Mouse (Mus musculus) urinary bladder, postnatal 25 days (tissue): ENCODE data around the gene Cracr2b.

Experiments used
- DNase-seq: peaks from one replicate; pipeline ENCODE4 v3.0.0; 2022; ENCODE audit warnings: low spot score

The Cracr2b gene

DNA sequence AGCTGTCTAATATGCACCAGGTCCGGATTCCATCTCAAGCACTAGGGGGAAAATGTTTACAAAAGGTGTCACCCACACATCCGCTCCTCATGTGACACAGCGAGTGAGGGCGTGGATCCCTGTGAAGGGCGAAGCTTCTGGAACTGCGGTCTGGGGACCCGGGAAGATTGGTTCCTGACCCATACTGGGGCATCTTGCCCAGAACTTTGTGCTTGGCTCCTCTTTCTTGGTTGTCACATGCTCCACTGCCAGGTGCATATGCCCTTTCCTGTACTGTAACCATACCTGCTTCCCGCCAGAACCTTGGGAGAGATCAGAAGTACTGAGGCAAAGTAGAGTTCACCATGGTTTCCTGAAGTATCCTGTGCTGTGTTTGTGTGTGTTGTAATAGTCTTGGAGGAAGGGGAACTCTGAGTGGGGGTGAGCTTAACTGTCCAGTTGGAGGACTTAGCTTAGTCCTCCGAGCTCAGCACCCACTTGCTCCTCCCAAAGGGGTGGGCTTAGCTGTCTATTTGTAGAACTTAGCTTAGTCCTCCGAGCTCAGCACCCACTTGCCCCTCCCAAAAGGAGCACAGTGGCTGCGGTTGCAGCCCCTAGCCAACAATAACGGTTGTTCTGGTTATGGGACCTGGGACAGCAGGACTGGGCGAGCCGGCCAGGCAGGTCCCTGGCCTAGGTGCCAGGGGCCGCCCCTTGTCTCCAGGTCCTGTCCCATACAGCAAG, at the start of gene Cracr2b:
Cracr2b (plus strand) TSS at position 704 of the 723 bp plus-strand sequence.
- no peak for DNase-seq

DNA sequence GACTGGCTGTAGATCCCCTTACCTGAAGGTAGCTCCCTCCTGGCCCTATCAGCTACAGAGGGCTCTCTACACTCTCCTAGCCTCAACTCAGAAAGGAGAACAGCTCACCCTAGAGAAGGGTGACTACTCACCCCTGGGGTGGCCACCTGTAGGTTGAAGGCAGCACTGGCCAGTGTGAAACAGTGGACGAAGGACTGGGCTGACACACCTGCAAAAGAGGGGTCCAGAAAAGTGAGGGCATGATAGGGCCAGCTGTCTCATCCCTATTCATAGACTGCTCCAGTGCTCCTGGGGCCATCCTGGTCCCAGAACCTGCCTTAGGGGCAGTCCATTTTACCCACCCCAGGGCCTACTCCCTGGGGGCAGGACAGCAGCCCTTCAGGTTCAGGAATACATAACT, 49.2 kb upstream of the Cracr2b start:
- DNase-seq: no peak

DNA sequence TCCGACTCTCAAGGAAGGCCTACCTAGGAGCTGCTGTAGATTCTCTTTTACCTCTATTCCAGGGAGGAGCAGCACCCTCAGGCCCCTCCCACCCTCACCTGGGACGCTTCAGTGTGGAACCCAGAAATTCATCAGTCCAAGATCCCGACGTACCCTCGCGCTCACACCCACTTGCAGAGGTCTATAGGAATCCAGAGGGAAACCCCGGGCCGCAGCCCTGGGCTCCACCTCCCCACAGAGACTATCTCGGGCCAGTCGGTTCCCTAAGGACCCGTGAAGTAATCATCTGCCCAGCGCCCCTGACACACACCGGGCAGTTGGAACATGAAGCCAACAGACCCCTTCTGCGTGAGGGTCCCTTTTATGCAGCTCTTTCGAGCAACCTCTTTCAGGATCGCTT, 47.6 kb upstream of the Cracr2b start:
- no peak for DNase-seq

DNA sequence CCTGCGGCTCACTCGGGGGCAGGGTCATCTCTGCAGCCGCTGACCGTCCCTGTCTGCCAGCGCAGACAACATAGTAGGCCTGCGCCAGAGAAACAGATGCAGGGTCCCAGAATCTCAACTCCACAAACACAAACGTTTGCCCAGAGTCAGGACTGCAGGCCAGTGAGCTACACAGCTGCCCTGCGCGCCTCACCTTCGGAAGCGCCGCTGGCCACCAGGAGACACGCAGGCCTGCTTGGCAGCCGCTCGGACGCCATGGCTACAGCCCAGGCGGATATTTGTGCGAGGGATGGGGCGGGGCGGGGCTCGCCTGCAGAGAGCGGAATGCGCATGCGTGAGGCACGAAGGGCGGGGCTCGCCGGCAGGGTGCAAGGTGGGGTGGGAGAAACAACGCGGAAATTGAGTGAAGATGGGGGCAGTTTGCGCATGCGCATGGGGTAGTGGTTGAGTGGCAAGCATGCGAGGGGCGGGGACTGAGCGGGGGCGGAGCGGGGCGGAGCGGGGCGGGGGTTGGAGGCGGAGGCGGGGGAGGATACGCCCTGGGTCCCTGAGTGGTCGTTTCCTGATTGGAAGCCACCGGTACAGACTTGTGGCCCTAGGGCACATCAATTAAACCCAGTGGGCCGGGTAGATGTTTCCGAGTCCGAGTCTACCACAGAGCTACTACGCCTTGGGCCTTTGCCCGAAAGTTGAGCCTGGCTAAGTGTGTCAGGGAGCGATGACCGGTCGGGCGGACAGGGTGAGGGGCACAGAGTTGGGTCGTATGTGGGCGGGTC, 46.9 kb upstream of the Cracr2b start, which contains the start of gene Gatd1:
Gatd1 (minus strand) TSS at position 328 of the 776 bp plus-strand sequence.
- DNase-seq: peak; percentile 100

DNA sequence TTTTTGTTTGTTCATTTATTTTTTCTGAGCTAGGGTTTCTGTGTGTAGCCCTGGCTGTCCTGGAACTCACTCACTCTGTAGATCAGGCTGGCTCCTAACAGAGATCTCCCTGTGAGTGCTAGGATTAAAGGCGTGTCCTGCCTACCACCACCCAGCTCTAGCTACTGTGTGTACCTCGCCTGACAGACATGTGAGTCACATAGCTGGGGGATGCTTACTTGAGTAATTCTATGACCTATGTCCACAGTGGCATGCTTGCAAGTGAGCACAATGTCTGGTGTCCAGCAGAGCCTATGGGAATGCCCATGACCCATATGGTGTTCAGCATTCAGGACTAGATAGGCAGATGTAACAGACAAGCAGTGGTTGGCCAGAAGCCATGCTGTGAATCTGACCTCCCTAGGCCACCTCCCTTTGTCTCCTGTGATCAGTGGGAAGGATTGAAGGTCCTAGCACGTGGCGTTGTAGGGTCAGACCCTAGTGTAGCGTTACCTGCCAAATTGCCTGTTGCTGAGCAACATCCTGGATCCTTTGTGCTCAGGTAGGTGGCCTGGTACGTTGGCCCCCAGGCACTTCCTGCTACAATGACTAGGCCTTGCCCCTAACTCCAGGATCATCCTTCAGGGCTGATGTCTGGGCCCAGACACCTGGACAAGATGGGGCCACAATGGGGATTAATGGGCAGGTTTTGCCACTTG, 44.6 kb upstream of the Cracr2b start:
- no peak for DNase-seq

DNA sequence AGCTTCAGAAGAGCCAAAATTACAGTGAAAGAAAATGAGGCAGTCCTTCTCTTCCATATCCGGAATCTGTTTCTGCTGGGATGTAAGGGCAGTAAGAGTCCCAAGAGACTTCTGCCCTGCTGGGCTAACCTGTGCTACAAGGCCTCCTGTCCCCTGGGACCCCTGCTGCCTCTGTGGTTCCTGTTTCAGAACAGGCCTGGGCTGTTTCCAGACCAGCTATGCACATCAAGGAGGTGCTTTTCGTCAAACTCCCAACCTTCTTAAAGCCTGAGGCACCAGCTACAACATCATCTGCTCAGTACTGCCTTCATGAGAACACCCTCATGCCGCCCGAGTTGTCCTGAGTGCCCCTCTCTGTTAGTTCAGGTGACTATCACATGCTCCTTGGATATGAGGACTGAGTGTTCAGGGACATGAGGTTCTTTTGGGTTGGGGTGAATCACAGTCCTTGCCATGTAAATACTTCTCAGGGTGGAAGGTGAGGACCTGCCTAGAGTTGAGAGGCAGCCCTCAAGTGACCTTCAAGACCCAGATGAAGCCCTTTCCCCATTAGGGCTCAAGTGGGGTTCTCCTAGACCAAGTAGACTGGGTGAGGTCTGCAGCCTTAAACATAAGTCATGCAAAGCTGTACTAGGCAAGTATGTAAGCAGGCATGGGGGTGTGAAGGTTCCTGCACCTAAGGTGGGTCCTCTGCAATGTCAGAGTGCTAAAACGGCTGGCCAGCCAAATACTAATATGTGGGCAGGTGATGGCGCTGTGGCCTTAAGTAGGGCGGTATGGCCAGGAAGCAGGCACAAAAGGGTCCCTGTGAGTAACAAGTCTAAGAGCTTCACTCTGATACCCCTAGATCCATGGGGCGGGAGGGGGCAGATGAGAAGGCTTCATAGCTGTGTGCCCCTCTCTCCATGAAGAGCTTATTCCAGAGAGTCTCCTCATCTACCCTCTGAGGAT, 42.9 kb upstream of the Cracr2b start:
- DNase-seq: no peak

DNA sequence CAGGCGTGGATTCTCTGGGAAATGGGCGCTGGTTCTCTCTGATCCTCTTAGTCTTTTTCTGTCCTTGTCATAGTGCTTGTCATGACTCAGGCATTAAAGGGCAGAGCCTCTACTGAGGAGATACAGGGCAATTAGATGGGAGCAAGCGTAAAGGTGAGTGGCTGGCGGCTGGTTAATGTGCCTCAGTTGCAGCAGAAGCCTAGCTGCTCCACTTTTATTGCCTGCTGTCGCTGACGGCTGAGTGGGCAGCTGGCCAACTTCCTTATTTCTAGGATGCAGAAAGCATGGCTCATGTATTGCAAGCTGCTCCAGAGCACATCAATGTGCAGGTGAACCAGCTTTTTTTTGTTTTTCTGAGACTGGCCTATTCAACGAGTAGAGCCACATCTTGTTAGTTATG, 41.9 kb upstream of the Cracr2b start:
- no peak for DNase-seq

DNA sequence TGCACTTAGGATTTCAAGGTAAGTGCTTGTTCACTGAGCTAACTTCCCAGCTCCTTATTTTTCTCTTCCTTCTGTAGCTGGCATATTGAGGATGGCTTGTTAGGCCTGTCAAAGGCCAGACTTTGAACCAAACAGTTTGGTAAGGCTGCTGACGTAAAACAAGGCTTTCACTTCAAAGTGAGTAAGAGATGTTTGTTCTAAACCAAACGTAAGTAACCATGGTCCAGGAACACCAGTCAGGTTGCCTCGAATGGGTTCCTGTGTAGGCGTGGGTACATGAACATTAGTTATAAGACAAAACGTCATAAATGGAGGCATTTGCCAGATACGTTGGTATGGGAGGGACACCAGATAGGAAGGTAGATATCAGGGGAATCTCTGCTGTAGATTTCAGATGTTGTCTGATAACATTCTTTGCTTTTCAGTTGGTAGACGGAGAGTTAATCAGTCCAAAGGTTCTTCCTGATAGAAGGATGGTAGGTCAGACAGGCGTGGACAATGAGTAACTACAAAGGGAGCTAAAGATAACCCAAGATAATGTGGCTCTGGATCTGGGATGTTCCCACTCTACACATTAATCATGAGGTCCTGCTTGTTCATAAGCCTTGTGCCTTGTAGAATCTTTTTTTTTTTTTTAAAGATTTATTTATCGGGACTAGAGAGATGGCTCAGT, 40.7 kb upstream of the Cracr2b start:
- DNase-seq: no peak

DNA sequence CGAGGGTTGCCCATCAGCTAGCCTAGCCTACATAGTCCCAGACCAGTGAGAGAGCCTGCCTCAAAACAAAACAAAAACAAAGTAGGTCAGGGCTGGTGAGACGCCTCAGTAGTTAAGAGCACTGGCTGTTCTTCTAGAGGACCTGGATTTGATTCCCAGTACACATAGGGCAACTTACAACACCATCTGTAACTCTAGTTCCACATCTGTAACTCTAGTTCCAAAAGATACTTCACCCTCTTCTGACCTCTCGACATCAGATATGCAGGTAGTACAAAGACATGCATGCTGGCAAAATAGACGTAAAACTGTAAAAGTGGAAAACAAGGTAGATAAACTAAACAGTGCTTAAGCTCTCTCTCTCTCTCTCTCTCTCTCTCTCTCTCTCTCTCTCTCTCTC, 37.1 kb upstream of the Cracr2b start:
- no peak for DNase-seq

DNA sequence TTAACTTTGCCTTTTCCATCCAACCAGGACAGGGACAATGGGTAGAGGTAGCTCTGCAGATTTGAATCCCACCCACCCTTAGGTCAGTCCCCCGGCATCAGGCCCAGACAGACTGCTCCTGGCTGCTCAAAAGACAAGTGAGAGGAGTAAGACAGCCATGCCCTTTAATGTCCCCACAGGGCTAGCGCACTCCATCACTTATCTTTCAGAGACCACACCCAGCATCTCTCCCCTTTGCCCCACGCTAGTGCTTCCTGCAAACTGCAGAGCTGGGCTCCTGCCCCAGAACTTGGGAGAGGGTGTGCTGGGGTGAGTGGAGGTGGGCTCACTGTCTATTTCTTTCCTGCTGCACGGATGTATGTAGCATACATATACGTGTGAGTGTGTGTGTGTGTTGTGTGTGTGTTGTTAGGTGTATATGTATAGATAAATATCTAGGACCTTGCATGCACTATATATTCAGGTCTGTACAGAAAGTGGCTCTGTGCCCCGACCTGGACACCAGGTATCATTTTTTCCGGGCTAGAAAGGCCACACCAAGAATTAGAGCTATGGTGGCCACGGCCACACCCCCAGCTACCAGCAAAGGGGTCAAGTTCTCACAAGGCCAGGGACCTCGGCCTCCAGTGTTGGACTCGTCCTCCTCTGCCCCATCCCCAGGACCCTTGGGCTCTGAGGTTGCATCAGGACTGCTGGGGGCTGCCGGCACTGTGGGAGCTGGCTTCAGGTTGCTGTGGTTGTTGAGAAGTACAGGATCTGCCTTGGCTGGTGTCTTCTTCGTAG, 33.8 kb upstream of the Cracr2b start:
- no peak for DNase-seq

DNA sequence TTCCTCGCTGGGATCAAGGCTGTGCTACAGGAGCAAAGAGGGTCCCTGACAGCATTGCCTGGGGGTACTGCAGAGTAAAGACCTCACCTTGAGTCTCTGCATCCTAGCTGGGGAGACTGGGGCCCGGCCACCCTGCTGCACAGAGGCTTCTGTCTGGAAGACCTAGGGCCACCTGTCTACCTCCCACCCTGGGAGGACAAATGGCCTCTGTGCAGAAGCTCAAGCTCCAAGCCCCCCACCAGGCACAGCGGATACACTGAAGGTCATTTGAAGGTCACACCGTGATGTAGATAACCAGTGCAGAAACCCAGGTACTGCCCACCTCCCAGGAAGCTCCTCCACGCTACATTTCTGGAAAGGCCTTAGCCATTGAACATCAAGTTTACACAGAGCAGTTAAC, 32.2 kb upstream of the Cracr2b start:
- no peak for DNase-seq

DNA sequence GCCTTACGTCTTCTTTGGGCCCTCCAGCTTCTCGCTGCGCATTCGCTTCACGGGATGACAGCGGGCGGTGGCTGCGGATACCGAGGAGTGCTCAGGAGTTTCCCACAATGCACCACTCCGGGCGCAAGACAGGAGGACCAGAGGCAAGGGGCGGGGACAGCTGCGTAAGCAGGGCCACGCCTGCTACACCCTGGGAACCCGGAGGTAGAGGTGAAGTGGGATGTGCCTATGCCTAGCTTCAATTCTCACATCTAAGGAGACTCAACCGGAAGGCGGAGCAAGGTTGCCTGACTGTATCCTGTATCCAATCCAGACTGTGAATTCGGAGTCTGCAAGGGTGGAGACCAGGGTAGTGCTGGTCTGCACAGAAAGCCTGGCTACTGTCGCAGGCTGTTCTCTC, 31.6 kb upstream of the Cracr2b start, which contains the start of gene Cend1:
Cend1 (minus strand) TSS at position 182 of the 400 bp plus-strand sequence.
- DNase-seq: no peak

DNA sequence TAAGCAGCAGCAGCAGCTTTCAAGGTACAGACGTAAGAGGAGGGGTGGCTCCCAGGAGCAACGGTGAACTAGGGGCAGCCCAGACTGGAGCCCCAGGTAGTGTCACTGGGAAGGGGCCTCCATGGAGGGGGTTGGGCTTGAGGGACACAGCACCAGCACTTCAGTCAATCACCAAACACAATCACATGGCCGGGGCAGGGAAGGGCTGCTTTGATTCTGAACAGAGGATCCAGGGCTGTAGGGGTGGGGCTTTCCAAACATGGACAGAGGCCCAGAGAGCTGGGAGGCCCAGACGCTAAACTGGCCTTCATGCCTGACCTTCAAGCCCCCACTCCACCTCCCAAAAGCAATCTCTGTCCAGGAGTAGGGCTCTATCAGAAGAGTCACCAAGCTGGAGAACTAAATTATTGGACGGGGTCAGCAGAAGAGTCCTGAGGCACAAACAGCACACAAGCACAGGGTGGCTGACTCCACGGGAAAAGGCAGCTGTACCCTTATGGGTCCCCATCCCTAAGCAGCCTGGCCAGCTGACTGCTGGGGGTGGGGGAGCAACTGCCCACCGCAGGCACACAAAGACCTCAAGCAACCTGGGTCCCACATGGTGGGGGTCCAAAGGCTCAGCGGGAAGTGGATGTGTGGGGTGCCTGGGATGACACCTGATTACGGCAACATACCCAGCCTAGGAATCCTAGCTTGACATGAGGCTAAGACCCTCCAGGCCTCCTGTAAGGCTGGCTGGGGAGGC, 30.9 kb upstream of the Cracr2b start:
- no peak for DNase-seq

DNA sequence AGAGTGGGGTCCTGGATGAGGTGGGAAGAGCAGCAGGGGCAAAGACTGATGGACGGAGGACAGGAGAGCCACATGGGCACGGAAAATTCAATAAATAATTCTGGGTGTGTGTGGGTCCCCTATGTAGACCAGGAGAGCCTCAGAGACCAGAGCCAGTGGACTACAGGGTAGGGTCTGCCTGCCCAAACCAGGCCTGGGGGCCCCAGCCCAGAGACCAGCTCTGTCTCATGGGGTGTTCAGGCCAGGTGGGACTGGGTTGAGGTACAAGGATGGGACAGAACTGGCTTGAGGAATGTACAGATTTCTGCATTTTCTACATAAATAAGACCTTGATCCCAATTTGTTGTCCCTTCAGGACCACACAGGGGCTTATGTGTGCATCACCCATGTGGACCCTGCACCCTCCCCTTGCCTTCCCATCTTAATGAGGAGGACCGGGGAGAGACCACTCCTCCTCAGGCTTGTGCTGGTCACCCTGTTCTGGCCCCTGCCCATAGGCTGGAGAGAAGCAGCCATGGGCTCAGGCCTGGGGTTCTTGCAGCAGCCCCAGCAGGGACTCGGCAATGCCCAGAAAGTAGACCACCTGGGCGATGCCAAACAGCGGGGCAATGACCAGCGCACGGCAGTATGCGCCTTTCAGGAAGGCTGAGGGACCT, 30.2 kb upstream of the Cracr2b start:
- DNase-seq: no peak

DNA sequence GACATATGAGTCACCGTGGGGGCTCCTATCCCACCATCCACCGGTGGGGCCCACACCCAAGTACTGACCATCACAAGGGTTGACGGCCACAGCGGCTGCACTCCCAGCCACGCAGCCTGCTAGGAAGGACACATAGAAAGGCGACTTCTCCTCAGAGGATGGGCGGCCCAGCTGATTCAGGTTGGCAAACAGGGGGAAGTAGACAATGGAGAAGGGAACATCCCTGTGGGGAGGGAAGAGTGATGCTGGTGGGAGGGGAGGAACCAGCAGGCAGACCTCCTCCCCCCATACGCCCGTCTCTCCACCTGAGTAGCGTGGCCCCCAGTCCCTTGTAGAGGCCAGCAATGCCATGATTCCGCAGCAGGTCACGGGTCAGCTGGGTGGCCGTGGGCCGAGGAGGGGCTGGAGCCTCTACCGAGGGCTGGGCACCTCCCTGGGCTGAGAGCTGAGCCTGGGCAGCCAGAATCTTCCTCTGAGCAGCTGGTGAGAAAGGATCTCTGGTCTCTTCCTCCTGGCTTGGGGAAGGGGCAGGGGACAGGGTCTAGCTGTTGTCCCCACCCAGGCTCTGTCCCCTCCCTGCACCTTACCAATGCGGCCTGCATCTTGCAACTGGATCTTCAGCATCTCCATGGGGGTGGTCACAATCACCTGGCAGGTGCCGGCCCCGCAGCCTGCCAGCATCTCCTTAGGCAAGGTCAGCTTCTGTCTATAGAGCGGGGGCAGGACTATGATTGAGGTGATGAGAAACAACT, 29.3 kb upstream of the Cracr2b start:
- DNase-seq: no peak

DNA sequence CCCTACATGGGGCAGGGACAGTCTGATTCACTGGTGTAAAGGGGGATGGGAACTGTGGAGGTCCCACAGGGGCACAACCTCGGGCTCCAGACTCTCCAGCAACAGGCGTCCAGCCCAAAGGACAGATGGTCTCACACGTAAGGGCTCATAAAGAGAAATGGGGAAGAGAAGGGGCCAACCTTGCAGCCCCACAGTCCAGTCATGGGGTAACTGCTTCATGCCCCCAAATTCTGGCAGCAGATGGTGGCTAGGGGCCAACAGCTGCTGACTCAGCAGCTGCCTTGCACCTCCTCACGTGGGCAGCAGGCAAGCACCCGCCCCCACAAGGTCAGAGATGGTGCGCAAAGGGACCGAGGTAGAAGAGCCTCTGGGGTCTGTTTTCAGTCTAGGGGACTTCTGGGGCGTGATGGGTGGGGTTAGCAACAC, 28.7 kb upstream of the Cracr2b start:
- no peak for DNase-seq

DNA sequence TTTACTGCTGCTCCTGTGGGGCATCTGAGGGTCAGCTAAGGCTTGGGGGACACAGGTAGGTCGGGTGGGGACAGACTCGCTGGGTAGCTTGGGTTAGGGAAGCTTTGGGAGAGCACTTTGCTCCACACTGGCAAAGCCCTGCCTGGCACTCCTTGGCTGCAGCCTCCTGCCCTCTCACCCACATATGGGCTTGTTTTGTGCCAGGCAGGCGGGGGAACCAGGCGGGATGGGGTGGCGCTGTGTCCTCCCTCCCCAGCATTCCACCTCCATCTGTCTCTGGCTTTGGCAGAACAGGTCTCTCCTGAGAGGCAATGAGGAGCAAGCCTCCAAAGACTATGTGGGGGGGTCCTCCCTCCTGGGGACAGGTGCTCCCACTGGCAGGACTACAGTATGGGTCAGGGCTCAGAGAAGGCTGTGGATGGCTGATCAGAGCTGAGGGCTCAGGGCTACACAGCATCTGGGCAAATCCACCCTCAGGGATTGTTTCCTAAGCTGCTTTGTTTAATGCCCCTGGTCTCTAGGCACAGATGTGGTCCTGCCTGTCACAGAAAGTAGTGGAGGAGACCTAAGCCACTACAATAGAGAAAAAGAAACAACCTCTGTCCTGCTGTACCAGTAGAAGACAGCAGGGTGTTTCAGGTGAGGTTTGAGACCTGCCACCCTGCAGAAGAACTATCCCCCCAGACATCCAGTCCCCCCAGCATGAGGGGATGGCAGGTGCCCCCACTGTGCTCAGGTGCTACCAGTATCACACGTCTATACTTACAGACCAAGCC, 28.0 kb upstream of the Cracr2b start:
- DNase-seq: no peak
